Mouse (Mus musculus): ENCODE results near the gene Creb3l2.

GRCm38 (mm10) chr6:37447704-37448466 lies 5.9 kb upstream of the Creb3l2 start:
- peak; percentile 94 for TF ChIP-seq CTCF (IDR thresholded peaks at IDR 0.05; ENCODE audit: extremely low read depth, insufficient read depth, low read length)
- no peak for TF ChIP-seq POLR2A (IDR thresholded peaks at IDR 0.05; ENCODE audit: extremely low read depth, insufficient read depth, low read length)
